Mouse (Mus musculus): Measurements from ENCODE around the gene Inip.
A peak's percentile ranks its signal among the peaks of the same experiment; 100 is the strongest.
"Not testable (repeated sequence)": the region's sequence is repeated elsewhere in the genome, so short reads cannot be mapped to it uniquely, and the experiment has no call there.

Inip gene

DNA sequence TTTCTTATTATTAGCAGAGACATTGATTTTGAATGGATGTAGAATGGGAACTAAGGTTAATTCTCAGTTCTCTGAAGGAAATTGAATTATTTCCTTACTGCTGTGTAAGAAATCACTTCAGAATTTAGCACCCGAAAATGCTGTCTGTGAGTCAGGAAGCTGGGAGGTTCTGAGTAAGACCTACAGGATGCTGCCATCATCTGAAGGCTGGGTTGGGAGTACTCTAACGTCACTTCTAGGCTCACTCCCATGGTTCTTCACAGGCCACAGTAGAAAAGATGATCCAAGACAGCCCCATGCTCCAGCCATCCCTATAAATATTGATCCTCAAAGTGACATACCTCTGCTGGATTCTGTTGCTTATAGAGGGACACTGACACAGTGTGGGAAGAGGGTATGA lies 6.1 kb upstream of the Inip start:
- no peak for DNase-seq

- DNase-seq = no peak
Measured at GRCm38 (mm10) chr4:59806879-59807195, 5.4 kb upstream of the Inip start.

DNA sequence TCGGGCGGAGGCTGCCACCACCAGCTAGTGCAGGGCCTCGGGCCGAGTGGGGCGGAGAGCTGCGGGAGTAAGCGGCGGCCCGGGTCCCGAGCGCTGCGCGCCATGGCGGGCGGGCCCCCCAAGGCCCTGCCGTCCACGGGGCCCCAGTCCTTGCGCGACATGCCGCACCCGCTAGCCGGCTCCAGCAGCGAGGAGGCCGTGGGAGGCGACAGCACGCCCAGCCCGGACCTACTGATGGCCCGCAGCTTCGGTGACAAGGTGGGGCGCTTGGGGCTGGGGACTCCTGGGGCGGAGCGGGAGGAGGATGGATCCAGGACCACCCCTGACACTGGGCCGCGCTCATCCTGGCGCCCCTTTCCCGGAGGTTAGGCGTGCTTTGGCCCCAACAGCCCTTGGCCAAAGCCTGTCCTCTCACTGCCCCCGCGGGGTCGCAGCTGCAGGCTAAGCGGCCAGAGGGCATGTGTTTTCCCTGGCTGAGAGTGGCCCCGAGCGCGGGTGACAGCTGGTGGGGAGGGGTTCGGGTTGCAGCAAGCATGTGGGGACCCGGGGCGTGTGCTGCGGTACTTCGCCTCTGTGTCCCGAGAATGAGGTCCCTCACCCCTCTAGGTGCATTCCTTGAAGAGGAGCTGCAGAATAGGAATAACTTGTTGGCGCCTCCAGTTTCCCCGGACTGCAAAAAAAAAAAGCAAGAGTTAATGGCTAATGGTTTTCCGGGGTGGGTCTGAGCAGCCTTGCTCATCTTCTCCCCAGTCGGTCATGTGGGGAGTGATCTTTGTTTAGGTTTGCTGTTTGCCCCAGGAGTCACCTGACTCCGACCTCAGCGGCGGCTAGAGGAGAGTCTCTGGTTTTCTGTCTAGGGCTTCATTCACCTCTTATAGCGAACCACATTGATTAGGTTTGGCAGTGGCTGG lies 4.8 kb upstream of the Inip start:
- DNase-seq = peak; percentile 61

DNA sequence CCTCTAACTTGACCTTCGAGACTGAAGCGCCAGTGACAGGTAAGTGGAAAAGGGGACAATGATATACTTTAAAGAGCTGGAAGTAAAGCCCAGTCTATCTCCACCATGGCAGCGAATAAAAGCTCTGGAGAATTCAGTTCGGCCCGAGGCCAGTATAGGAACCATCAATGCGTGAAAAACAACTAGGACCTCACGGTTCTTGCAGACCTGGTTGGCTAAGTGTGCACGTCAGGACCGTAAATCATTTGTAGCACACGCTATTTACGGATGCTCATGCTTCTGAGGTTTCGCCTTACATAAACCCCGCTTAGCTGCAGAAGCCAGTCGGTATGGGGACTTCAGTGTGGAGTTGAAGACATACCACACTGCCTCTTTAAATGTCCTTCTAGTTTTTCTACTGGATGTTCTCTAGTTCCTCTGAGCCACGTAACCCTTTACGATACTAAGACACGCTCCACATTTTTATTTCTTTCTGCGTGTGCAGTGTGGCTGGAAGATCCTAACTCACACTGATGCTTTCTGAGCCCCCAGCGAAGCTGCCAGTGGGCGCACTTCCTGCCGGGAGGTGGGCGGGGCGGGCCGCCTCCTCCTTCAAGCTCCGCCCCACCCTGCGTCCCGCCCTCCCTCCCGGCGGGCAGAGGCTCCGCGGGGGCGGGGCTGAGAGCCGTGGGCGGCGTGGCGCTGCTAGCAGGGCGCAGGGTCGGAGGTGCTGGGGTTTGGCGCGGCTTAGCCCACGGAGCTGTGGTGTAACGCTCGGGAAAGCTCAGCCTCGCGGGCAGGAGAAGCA lies 4.0 kb upstream of the Inip start, which contains the start of gene Snx30:
Gene Snx30 (plus strand): TSS at position 660 of the 787 bp plus-strand sequence.
- DNase-seq = peak; percentile 96

DNA sequence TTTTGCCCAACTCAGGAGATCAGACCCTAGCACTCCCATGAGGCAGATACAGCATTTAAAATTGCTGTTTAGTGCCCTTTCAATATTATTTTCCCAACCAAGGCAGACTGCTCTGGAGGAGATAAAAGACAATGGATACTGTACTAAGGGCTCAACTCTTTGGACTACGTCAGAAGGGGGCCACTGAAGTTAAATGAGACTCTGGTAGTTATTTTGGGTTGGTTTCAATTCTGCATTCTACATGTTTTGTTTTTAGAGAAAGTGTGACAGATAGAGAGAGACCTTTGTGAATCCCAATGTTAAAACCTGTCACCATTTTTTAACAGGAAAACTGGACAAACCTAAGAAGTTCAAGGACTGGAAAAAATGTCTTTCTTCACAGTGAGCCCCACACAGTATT lies 3.4 kb upstream of the Inip start:
- no peak for DNase-seq

- no peak for DNase-seq
Measured at GRCm38 (mm10) chr4:59803358-59803757, 2.0 kb upstream of the Inip start.

DNA sequence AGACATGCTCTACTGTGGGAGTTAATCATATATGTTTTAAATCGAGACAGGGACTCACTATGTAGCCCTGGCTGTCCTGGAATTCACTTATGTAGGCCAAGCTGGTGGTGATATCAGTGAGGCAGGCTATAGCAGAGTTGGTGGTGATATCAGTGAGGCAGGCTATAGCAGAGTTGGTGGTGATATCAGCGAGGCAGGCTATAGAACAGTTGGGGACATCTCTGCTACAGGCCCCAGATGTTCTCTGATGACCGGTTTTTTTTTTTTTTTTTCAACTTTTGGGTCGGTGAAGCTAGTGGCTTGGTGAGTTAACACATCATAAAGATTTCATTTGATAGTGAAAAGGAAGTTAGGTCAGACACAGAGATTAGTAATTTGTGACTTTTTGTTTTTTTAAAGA lies 1.4 kb upstream of the Inip start:
- DNase-seq = no peak

DNA sequence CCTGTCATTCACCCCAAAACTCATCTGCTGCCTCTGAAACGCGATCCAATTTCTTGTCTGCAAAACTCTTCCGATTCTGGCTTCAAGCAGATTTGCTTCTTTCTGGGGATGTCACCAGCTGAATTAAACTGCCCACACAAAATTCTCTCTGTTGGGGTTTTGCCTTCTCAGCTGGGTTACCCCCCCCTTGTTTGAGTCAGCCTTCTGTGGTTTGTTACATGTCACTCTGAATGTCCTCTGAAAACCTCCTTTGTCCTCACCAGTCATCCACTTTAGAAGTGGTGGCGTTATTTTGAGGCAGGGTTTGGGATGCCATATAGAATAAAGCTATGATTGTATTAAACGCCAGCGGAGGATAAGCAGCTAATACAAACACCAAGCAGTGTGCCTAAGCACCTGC lies 718 bp upstream of the Inip start:
- DNase-seq = no peak

DNA sequence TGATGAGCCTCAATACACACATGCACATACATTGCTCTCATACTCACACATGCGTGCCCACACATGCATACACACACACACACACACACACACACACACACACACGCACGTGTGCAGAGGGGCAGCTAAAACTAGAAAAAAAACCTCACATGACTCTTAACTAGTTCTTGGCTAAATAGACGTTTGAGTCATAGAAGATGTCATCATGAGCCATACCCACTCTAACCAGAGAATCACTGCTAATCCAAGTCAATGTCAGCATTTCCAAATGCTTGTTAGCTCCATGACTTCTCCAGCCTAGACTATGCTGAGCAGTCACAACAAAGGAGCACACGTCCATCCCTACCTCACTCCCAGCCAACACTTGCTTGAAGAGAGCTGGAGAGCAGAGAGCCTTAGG lies 1.2 kb downstream of the Inip start:
- DNase-seq = no peak

- no peak for DNase-seq
Measured at GRCm38 (mm10) chr4:59795788-59796455, 5.5 kb downstream of the Inip start.

- DNase-seq = no peak
Measured at GRCm38 (mm10) chr4:59794116-59794515, 7.3 kb downstream of the Inip start.

- not testable (repeated sequence) for DNase-seq
Measured at GRCm38 (mm10) chr4:59793626-59794025, 7.8 kb downstream of the Inip start.

- no peak for DNase-seq
Measured at GRCm38 (mm10) chr4:59789015-59789414, 12.4 kb downstream of the Inip start.

GRCm38 (mm10) chr4:59787126-59787525 lies 14.3 kb downstream of the Inip start:
- no peak for DNase-seq

DNA sequence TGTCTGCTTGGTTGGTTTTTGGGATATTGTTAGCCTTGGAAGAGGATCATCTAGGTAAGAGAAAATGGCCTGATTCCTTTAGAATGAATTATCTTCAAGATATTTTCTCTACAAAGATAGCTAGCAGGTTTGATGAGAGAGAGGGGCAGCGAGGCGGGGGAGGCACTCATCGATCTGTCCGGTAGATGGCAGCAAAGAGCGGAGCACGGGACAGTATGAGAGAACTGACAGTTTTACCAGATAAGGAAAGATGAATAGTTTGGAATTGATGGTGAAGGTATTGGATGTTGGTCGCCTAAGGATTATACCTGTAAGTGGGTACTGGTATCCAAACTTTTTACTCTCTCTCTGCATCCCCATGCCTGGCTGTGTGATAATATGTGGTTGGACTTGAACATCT lies 14.7 kb downstream of the Inip start:
- peak; percentile 87 for DNase-seq

GRCm38 (mm10) chr4:59785412-59785811 lies 16.0 kb downstream of the Inip start:
- no peak for DNase-seq

DNA sequence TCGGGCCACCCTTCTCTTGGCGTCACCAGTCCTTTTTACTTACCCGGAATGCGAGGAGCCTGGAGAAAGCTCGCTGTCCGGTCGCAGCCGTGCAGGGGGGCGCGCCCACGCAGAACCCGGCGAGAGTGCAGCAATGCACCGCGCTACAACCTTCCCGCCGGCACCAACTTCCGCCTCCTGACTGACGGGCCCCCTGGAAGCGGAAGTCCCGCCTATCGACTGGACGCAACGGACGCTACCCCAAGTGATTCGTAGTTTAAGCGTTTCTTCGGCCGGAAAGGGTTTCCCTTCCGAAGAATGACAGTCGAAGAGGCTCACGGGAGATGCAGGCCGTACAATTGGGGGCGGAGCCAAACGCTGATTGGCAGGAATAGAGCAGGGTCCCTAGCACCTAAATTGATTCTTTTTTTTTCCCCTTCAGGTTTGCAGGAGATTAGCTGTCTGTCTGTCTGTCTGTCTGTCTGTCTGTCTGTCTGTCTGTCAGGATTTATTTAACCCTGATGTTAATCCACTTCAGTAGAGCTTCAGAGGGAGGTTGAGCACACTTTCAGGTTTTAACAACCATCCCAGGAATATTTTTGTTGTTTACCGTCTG lies 17.6 kb downstream of the Inip start:
- peak; percentile 97 for DNase-seq

DNA sequence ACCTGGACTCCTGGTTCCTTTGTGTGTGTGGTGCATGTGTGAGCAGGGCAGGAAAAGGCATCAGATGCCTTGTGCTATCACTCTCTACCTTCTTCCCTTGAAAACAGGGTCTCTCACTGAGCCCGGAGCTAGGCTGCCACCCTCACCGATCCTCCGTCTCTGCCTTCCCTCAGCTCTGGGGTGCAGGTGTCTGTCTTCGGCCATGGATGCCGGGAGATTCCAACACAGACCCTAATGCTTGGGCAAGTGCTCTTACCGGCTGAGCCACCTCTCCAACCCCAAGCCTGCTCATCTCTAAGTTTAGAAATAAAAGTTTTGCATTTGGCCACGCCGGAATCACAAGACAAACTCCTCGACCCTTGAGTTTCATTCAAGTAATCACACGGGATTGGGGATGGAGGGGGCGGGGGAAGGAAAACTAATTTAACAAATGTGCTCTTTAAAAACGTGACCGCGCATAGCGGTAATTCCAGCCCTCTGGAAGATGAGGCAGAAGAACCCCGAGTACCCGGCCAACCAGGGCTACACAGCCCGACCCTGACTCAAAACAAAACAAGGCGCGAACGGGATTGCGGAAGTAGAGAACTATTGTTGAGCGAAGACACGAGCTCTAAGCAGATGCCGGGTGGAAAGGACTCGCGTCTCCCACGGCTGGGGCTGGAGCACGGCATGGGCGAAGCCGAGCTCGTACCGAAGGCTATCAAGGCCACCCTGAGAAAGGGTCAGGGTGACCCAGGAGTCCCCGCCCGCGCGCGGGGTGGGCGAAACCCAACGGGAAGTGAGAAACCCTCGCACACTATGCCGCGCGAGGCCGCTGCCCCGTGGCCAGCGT lies 18.3 kb downstream of the Inip start:
- no peak for DNase-seq

GRCm38 (mm10) chr4:59780568-59780967 lies 20.8 kb downstream of the Inip start:
- DNase-seq = peak; percentile 48

GRCm38 (mm10) chr4:59777828-59778227 lies 23.6 kb downstream of the Inip start:
- DNase-seq = no peak

GRCm38 (mm10) chr4:59772171-59772879 lies 29.1 kb downstream of the Inip start:
- DNase-seq = no peak

DNA sequence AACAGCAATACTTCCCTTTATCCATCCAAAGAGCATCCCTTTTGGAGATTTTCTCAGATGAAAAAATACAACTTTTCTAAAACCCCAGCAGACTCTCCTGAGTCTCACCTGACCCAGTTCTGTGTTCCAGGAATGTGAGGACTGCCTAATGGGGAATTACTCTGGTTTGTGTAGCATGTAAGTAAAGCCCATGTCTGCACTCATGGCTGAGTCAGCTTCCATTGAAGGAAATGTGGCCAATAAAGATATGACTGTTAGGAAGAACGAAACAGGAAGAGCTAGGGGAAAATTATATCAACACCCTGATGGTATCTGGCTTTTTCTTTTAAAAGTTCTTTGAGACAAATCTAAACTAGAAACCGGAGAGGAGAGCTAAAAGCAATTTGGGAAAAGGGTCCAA lies 33.7 kb downstream of the Inip start:
- DNase-seq = no peak
